Mouse (Mus musculus): ENCODE data around the gene Pde10a. TPM values are rescaled to one million over a fixed set of nuclear protein-coding genes. Genes with fewer than 3 reads are reported as not detected.

The Pde10a gene
- total RNA-seq, 1 experiment = 2.6 TPM

DNA sequence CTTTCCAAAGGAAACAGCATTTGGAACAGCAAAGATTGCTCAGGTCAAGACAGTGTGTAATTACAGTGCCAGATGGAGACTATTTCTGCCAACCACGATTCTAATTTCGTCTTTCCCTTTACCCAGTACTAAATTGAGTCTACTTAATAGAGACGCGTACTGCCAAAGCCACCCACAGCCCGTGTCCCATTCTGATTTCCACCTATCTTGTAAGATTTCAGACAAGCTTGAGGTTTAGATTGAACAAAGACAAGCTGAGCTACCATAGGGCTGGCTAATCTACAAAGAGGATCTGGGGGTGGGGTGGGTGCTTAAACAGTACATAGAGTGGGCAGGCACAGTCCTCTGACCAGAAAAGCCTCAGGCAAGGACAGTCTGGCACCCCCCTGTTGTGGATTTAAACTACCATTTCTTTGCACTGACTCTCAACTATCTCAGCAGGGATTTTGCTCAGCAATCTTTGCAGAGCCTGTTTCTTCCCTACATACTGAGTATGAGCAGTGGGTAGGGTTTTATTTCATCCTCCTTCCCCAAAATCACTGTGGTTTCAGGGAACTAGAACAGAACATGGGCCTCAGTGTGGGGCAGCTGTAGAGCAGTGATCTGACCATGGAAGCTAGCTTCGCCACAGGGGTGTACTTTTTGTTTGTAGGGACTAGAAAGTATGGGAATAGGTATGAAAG, 507.3 kb downstream of the Pde10a start:
- no peaks in the 10 kb centered on the region for H3K36me3 ChIP-seq (ENCODE audit: control insufficient read depth, insufficient read depth, low read length, poor library complexity, severe bottlenecking)
- in situ Hi-C loops (cut with MboI; ENCODE audit: low sequenced_read_pairs in 2 of 2, unreplicated experiment in 2 of 2) = no loop called here
- no peak overlapping the region for H3K4me3 ChIP-seq (ENCODE audit: insufficient read depth in 1 of 2, low read depth in 1 of 2, low read length in 2 of 2, poor library complexity in 1 of 2, severe bottlenecking in 1 of 2)
- TF ChIP-seq MAFK (IDR thresholded peaks at IDR 0.05; ENCODE audit: insufficient read depth, low read depth, low read length) (no peak), HCFC1 (IDR thresholded peaks at IDR 0.05; ENCODE audit: borderline replicate concordance, insufficient read depth, low read length) (no peak), CHD2 (IDR thresholded peaks at IDR 0.05; ENCODE audit: low read depth, low read length) (no peak), ZC3H11A (IDR thresholded peaks at IDR 0.05; ENCODE audit: borderline replicate concordance, low read depth, low read length) (no peak), ZNF384 (IDR thresholded peaks at IDR 0.05; ENCODE audit: low read depth, low read length) (no peak)
- no peak overlapping the region for H3K27ac ChIP-seq (ENCODE audit: insufficient read depth, low read depth, low read length, poor library complexity, severe bottlenecking)
- peaks cover 0 to 5% of the 10 kb centered on the region in 2 experiments; a peak in 1 of 4 replicates for H3K4me1 ChIP-seq (ENCODE audit: control insufficient read depth in 2 of 2, insufficient read depth in 2 of 2, low read length in 2 of 2, poor library complexity in 1 of 2)
- H3K9ac ChIP-seq (ENCODE audit: insufficient read depth, low read depth, low read length, poor library complexity, severe bottlenecking) = no peak overlapping the region
- H3K9me3 ChIP-seq (ENCODE audit: control insufficient read depth, insufficient read depth, low read depth, low read length) = no peaks in the 10 kb centered on the region; the same call in 1 of the 2 replicates
- DNase-seq (ENCODE audit: low read depth, low spot score) = no peak

GRCm38 (mm10) chr17:9033511-9033910, 508.3 kb downstream of the Pde10a start:
- in situ Hi-C loops (cut with MboI; ENCODE audit: low sequenced_read_pairs in 2 of 2, unreplicated experiment in 2 of 2) = no loop called here
- TF ChIP-seq CHD2 (IDR thresholded peaks at IDR 0.05; ENCODE audit: low read depth, low read length) = no peak
- TF ChIP-seq MAFK (IDR thresholded peaks at IDR 0.05; ENCODE audit: insufficient read depth, low read depth, low read length) = no peak
- TF ChIP-seq ZC3H11A (IDR thresholded peaks at IDR 0.05; ENCODE audit: borderline replicate concordance, low read depth, low read length) = no peak
- TF ChIP-seq ZNF384 (IDR thresholded peaks at IDR 0.05; ENCODE audit: low read depth, low read length) = no peak
- no peak for TF ChIP-seq HCFC1 (IDR thresholded peaks at IDR 0.05; ENCODE audit: borderline replicate concordance, insufficient read depth, low read length)
- peaks cover 0 to 5% of the 10 kb centered on the region in 2 experiments; a peak in 1 of 4 replicates for H3K4me1 ChIP-seq (ENCODE audit: control insufficient read depth in 2 of 2, insufficient read depth in 2 of 2, low read length in 2 of 2, poor library complexity in 1 of 2)
- no peaks in the 10 kb centered on the region; the same call in 1 of the 2 replicates for H3K9me3 ChIP-seq (ENCODE audit: control insufficient read depth, insufficient read depth, low read depth, low read length)
- no peak overlapping the region for H3K9ac ChIP-seq (ENCODE audit: insufficient read depth, low read depth, low read length, poor library complexity, severe bottlenecking)
- H3K4me3 ChIP-seq (ENCODE audit: insufficient read depth in 1 of 2, low read depth in 1 of 2, low read length in 2 of 2, poor library complexity in 1 of 2, severe bottlenecking in 1 of 2) = no peak overlapping the region
- H3K36me3 ChIP-seq (ENCODE audit: control insufficient read depth, insufficient read depth, low read length, poor library complexity, severe bottlenecking) = no peaks in the 10 kb centered on the region
- no peak for DNase-seq (ENCODE audit: low read depth, low spot score)
- H3K27ac ChIP-seq (ENCODE audit: insufficient read depth, low read depth, low read length, poor library complexity, severe bottlenecking) = no peak overlapping the region

GRCm38 (mm10) chr17:9035561-9036348, 510.6 kb downstream of the Pde10a start:
- no peak for TF ChIP-seq ZNF384 (IDR thresholded peaks at IDR 0.05; ENCODE audit: low read depth, low read length)
- no peak for TF ChIP-seq ZC3H11A (IDR thresholded peaks at IDR 0.05; ENCODE audit: borderline replicate concordance, low read depth, low read length)
- TF ChIP-seq CHD2 (IDR thresholded peaks at IDR 0.05; ENCODE audit: low read depth, low read length) = no peak
- TF ChIP-seq HCFC1 (IDR thresholded peaks at IDR 0.05; ENCODE audit: borderline replicate concordance, insufficient read depth, low read length) = no peak
- no peak for TF ChIP-seq MAFK (IDR thresholded peaks at IDR 0.05; ENCODE audit: insufficient read depth, low read depth, low read length)
- Histone ChIP-seq H3K9me3 (ENCODE audit: control insufficient read depth, insufficient read depth, low read depth, low read length) (no peaks in the 10 kb centered on the region; the same call in 1 of the 2 replicates), H3K9ac (ENCODE audit: insufficient read depth, low read depth, low read length, poor library complexity, severe bottlenecking) (no peak overlapping the region), H3K4me3 (ENCODE audit: insufficient read depth in 1 of 2, low read depth in 1 of 2, low read length in 2 of 2, poor library complexity in 1 of 2, severe bottlenecking in 1 of 2) (no peak overlapping the region), H3K4me1 (ENCODE audit: control insufficient read depth in 2 of 2, insufficient read depth in 2 of 2, low read length in 2 of 2, poor library complexity in 1 of 2) (peaks cover 0 to 5% of the 10 kb centered on the region in 2 experiments; a peak in 1 of 4 replicates), H3K27ac (ENCODE audit: insufficient read depth, low read depth, low read length, poor library complexity, severe bottlenecking) (no peak overlapping the region), H3K36me3 (ENCODE audit: control insufficient read depth, insufficient read depth, low read length, poor library complexity, severe bottlenecking) (no peaks in the 10 kb centered on the region)
- DNase-seq (ENCODE audit: low read depth, low spot score) = peak; percentile 34
- in situ Hi-C loops (cut with MboI; ENCODE audit: low sequenced_read_pairs in 2 of 2, unreplicated experiment in 2 of 2) = no loop called here

Other genes starting within 250 kb of the Pde10a start
- 23.0 and 35.7 TPM in 2 replicates for gene Mpc1, start 242.5 kb upstream of the Pde10a start, total RNA-seq (2012; rRNA removed)
- gene Sft2d1, start 214.3 kb upstream of the Pde10a start, total RNA-seq (2012; rRNA removed) = 89.8 and 102 TPM in 2 replicates
- gene Prr18, start 187.9 kb upstream of the Pde10a start, total RNA-seq (2012; rRNA removed) = 0.37 and 0.45 TPM in 2 replicates
- 0.18 TPM in 1 of 2 replicates, not detected in the other for gene T2, start 169.4 kb upstream of the Pde10a start, total RNA-seq (2012; rRNA removed)
- gene T, start 90.9 kb upstream of the Pde10a start, total RNA-seq (2012; rRNA removed) = 1.7 and 3.5 TPM in 2 replicates
- not detected in 2 replicates for gene Gm17087, start 41.6 kb downstream of the Pde10a start, total RNA-seq (2012; rRNA removed)

Data from ES-E14 (cell line).